Mouse (Mus musculus) adrenal gland, postnatal 36 days (tissue): ENCODE measurements around the gene Tlr9. TPM values are rescaled to one million over a fixed set of nuclear protein-coding genes. Genes with fewer than 3 reads are reported as not detected.

Experiments used
- DNase-seq, 2 experiments: peaks; one replicate each; pipeline ENCODE4 v3.0.0; 2021; ENCODE audit warnings: mixed read lengths in 1 of 2
- total RNA-seq, 2 experiments: library from RNA; stranded (reverse); gene quantifications; 2 replicates each; pipeline ENCODE4 v1.2.3; 2021

The Tlr9 gene
- total RNA-seq, 2 experiments from 2014 or later = 0.89 TPM

- DNase-seq = peak; percentile 44 to 54
Measured at GRCm38 (mm10) chr9:106203990-106204851, 18.2 kb upstream of the Tlr9 start.

- peak; percentile 70 to 76 for DNase-seq
Measured at GRCm38 (mm10) chr9:106205713-106206290, 16.6 kb upstream of the Tlr9 start.

DNA sequence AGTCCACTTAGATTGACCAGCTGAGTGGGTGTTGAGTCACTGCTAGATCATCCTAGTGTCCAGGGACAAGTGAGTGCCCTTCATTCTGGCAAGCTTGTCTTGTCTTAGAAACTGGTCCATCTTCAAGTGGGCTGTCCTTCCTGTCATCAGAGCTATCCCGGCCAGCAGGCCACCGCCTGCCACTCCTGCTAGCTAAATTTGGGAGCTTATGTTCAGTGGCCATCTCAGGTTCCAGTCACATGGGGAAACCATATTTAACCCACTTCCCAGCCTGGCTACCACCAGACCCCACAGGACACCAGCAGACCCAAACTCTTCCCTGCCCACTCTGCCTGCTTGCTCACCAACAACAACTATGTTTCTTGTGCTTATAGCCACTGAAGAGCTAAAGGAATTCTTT is 15.9 kb upstream of the Tlr9 start:
- peak; percentile 49 to 55 for DNase-seq

- DNase-seq = no peak
Measured at GRCm38 (mm10) chr9:106208181-106208580, 14.2 kb upstream of the Tlr9 start.

DNA sequence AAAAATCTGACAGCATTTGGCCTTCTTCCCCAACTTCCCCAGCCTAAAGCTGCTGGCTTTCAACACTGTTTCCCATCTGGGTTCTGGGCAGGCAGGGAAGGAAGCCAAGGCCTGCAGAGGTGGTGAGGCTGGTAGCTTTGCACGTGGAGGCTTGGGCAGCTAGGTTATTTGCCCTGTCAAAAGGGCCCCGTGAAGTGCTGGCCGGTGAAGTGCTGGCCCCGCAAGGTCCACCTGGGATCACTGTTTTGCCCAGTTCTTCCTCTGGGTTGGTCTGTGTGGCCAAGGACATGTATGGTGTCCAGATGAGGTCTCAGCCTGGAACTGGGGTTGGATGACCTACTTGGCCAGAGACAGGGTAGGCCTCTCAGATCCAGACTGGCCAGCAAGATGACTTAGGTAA is 12.4 kb upstream of the Tlr9 start:
- DNase-seq = peak in 1 of 2 experiments; percentile 48

DNA sequence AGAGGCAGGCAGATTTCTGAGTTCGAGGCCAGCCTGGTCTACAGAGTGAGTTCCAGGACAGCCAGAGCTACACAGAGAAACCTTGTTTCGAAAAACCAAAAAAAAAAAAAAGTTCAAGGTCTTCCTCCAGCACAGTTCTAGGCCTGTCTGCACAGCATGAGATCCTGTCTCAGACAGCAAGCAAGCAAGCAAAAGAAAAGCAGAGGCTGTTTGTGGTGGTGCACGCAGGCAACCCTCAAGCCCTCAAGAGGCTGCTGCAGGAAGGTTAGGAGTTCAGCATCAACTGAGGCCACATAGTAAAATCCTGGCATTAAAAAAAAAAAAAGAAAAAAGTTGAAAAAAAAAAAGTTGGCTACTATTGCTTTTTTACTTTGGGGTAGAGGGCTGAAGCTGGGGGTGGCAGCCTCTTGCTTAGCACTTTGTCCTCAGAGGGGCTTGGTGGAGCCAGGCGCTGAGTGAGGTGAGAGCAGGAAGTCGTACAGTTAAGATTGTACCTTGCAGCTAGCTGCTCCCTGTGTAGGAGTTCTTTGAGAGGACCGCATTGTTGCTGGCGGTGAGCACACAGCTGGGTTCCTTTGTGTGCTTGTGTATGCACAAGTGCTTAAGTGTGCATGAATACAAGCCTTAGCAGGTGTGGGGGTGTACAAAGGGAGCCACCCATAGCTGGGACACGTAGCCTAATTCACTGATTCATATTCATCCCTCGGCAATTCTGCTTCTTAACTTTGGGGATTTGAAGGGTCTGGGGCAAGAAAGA is 11.4 kb upstream of the Tlr9 start:
- DNase-seq = no peak

DNA sequence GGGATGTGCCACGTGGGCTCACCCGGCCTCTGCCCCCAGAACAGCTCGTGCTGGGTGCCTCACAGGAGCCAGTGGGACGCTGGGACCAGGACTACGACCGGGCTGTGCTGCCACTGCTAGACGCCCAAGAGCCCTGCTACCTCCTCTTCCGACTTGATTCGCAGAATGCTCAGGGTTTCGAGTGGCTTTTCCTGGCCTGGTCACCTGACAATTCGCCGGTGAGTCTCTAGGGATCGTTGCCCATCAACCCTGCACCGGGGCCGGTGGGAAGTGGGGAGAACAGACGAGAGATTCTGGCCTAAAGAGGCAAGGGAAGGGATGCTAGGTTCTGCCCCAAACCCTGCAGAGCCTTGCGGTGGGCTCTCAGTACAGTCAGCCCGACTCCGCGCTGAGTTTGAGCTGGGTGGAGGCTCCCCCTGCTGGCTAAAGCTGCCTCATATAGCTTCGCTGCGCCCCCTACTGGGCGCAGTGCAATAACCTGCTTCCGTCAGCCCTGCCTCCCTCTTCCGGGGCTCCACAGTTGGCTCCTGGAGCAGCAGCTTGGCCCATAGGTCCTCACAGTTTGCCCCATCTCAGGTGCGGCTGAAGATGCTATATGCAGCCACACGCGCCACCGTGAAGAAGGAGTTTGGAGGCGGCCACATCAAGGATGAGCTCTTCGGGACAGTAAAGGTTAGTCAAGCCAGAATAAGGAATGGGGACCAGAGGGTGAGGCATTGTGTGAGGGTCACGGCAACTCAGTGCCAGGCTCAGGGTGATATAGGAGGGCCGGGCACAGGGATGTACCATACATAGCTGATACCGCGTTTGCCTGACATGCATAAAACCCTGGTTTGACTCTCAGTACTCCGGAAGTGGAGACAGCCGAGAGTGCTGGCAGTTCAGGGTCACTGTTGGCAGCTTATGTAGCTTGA is 10.5 kb upstream of the Tlr9 start:
- peak; percentile 86 to 90 for DNase-seq

DNA sequence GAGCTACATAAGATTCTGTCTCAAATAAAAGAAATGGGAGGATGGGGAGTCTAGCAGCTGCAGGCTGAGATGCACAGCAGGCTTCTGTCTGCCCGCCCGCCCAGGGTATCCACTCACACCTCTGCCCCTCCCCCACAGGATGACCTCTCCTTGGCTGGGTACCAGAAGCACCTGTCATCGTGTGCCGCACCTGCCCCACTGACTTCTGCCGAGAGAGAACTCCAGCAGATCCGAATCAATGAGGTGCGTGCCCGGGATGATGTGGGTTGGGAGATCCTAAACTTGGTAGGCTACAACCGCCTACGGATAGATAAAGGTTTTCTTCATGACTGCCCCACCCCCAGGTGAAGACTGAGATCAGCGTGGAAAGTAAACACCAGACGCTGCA is 9.8 kb upstream of the Tlr9 start:
- no peak for DNase-seq

GRCm38 (mm10) chr9:106215341-106216125 is 6.9 kb upstream of the Tlr9 start:
- DNase-seq = no peak

- no peak for DNase-seq
Measured at GRCm38 (mm10) chr9:106216971-106217370, 5.4 kb upstream of the Tlr9 start.

DNA sequence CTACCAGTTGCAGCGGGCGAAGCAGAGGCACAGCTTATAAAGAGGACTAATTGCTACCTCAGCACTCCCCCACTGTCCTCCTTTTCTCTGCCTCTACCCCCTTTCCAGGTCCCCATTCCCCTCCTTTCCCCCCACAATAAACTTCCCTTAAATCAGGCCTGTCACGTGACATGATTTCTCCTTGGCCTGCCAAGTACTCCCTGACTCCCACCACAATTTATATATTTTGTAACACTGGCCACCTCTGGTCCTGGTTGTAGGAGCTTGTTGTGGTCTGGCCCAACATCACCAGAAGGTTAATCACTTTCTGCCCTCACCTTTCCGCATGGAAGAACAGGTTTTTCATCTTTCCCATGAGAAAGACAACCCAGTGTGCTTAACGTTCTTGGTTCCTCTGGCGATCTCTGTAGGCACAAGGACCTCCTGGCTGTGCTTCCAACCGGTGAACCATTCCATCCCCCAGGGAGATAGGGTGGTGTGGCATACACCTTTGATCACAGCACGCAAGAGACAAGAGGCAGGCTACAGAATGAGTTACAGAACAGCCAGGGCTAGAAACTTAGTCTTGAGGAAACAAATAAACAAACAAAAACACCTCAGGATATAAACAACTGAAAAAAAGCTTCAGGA is 1.4 kb upstream of the Tlr9 start:
- no peak for DNase-seq

DNA sequence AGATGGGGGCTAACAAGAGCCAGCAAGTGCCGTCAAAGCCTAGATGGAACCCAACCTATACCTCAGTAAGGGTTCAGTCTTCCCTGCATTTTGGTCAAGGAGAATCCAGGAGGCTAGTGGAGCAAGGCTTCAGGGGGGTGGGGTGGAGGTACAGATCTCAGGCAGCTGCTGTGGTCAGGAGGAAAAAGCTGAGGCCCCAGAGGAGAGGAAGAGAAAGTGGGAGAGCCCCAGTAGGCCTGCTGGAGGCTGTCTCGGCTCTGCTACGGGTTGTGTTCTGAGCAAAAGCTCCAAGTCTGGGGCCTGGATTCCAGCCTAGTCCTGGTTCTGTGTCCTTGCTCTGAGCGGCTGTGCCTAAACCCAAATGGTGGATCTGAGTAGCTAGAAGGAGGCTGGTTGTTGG is 596 bp downstream of the Tlr9 start:
- DNase-seq = no peak

- DNase-seq = no peak
Measured at GRCm38 (mm10) chr9:106225469-106226150, 3.2 kb downstream of the Tlr9 start.

DNA sequence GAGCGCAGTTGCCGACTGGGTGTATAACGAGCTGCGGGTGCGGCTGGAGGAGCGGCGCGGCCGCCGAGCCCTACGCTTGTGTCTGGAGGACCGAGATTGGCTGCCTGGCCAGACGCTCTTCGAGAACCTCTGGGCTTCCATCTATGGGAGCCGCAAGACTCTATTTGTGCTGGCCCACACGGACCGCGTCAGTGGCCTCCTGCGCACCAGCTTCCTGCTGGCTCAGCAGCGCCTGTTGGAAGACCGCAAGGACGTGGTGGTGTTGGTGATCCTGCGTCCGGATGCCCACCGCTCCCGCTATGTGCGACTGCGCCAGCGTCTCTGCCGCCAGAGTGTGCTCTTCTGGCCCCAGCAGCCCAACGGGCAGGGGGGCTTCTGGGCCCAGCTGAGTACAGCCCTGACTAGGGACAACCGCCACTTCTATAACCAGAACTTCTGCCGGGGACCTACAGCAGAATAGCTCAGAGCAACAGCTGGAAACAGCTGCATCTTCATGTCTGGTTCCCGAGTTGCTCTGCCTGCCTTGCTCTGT is 3.8 kb downstream of the Tlr9 start:
- peak; percentile 37 to 48 for DNase-seq

- no peak for DNase-seq
Measured at GRCm38 (mm10) chr9:106227790-106228429, 5.5 kb downstream of the Tlr9 start.

DNA sequence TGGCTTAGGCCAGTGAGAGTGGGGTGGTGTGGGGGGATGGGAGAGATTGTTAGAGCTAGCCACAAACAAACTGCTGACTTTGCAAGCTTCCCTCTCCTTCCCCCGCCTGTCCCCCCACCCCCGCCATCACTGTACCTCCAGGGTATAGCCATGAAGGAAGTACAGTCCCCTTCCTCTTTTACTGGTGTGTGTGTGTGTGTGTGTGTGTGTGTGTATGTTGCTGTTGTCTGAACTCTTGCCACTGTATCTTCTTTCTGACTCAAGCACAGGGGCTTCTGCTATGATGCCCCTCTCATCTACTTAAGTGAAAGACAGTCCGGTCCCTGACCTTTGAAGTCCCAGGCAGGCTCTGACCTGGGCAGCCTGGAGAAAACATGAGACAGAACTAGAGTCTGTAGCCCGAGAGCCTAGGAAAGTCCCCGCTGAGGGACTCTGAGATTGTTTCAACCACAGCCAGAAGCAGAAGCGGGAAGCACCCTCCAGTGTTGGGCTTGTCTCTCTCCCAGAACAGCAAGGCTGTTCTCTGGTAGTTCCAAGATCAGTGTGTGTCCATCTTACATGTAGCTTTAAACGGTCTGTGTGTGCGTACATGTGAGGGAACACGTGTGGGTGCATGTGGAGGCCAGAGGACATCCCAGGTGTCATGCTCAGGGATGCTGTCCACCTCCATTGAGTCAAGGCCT is 7.8 kb downstream of the Tlr9 start:
- no peak for DNase-seq

- no peak for DNase-seq
Measured at GRCm38 (mm10) chr9:106230734-106231106, 8.3 kb downstream of the Tlr9 start.

- DNase-seq = peak in 1 of 2 experiments; percentile 42
Measured at GRCm38 (mm10) chr9:106231220-106231619, 8.8 kb downstream of the Tlr9 start.

DNA sequence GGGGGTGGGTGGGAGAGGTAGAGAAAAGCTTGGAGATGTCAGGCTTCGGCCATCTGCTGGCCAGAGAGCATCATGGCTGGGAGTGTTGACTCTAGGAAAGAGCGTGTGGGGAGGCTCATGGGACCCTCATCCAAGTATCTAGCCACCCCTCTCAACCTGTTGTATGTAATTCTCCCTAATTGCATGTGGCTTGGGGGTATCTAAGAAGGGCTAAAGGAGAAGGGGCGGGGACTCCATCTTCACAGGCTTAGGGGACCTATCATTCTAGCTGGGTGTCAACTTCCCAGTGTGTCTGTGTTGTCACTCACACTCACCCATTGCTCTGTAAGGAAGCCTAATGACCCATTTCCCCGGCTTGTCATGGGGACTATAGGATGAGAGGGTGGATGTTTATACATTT is 9.4 kb downstream of the Tlr9 start:
- DNase-seq = peak in 1 of 2 experiments; percentile 23
